Mouse (Mus musculus) hindbrain, embryonic 14.5 days (tissue): ENCODE measurements around the gene Gm10643. TPM values are rescaled to one million over a fixed set of nuclear protein-coding genes. Genes with fewer than 3 reads are reported as not detected.

ENCODE experiments used
- ATAC-seq: fragments of 200-750 bp; cut with Nextera tagmentation; 2 replicates; pipeline ENCODE4 v1.8.0; 2017; ENCODE audit warnings: moderate number of reproducible peaks, mild to moderate bottlenecking, moderate TSS enrichment, moderate library complexity; ENCODE audit not compliant: low FRiP score
- DNase-seq: peaks from one replicate; pipeline ENCODE4 v3.0.0-alpha.2; 2015; ENCODE audit warnings: low spot score
- H3K27ac ChIP-seq: fragments of 300-500 bp; sonication (generic); 2 replicates; pipeline ENCODE4 v1.5.1; 2014; ENCODE audit warnings: mild to moderate bottlenecking, moderate library complexity
- H3K27me3 ChIP-seq: fragments of 300-500 bp; sonication (generic); 2 replicates; pipeline ENCODE4 v1.6.1; 2014; ENCODE audit warnings: mild to moderate bottlenecking, low read length, mixed read lengths; ENCODE audit not compliant: control insufficient read depth, insufficient read depth
- H3K36me3 ChIP-seq: fragments of 300-500 bp; sonication (generic); replicated peaks from 2 replicates; pipeline ENCODE4 v1.6.1; 2014; ENCODE audit not compliant: control insufficient read depth, insufficient read depth
- H3K4me1 ChIP-seq: fragments of 300-500 bp; sonication (generic); replicated peaks from 2 replicates; pipeline ENCODE4 v1.6.1; 2014; ENCODE audit warnings: antibody characterized with exemption, low read length, mixed read lengths; ENCODE audit not compliant: control insufficient read depth, insufficient read depth
- H3K4me2 ChIP-seq: fragments of 300-500 bp; sonication (generic); replicated peaks from 2 replicates; pipeline ENCODE4 v1.6.1; 2014; ENCODE audit warnings: mild to moderate bottlenecking, moderate library complexity
- H3K4me3 ChIP-seq: fragments of 300-500 bp; sonication (generic); replicated peaks from 2 replicates; pipeline ENCODE4 v1.5.1; 2014; ENCODE audit warnings: mild to moderate bottlenecking, low read length
- H3K9ac ChIP-seq: fragments of 300-500 bp; sonication (generic); 2 replicates; pipeline ENCODE4 v1.6.1; 2014
- H3K9me3 ChIP-seq: fragments of 300-500 bp; sonication (generic); 2 replicates; pipeline ENCODE4 v1.6.1; 2016; ENCODE audit warnings: low read length; ENCODE audit not compliant: control insufficient read depth
- WGBS: fragments of 180-500 bp; shearing (Covaris S2); extraction: QIAGEN DNeasy Blood & Tissue Kit; methylation state at CpG from one replicate; pipeline ENCODE4 v1.1.7; 2014; 5-methylcytosine and 5-hydroxymethylcytosine counted together
- polyA plus RNA-seq: library from polyadenylated mRNA; unstranded; fragments of >200 nt; fragmentation: Nextera tagmentation; extraction: Ambion mirVana; gene quantifications from 2 replicates; pipeline ENCODE4 v1.2.1, GENCODE M21; 2014

Gene Gm10643
- polyA plus RNA-seq, 1 experiment from 2014 or later, result 2.7 TPM

DNA sequence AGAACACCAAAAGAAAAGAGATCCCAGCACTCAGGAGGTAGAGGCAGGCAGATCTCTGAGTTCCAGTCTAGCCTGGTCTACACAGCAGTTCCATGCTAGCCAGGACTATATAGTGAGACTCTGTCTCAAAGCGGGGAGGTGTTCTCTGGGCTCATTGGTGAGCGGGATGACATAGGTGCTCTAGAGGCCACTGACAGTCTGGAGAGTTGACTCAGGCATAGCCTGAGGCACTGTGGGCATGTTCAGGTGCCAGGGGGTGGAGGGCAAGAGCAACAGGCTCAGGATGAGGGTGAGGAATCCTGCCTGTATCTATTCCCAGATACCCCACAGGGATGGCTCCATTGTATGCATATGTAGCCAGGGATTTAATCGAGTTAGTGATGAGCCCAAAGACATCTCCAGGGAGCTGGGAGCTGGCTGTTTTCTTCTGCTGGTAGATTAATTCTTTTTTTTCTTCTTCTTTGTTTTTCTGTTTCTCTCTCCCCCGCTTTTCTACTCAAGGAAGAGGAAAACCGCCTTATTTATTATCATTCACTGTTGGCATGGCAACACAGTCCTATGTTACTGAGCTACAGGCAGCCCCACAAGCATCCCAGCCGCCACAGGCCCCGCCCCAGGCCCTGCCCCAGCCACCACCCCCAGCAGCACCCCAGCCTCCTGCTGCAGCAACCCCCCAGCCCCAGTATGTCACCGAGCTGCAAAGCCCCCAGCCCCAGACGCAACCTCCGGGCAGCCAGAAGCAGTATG lies 8.5 kb upstream of the Gm10643 start:
- Histone ChIP-seq H3K4me1 (peaks cover 23% of the 10 kb centered on the region), H3K4me3 (no peak overlapping the region), H3K9ac (peak overlapping the region; percentile 46), H3K27me3 (no peaks in the 10 kb centered on the region), H3K4me2 (peak overlapping the region; percentile 17; the same call in 1 of the 2 replicates), H3K36me3 (peaks cover 22% of the 10 kb centered on the region), H3K27ac (peak overlapping the region; percentile 75), H3K9me3 (no peaks in the 10 kb centered on the region)
- DNase-seq (no peak), ATAC-seq (no peak)
- WGBS, result 33% methylated on average over 10 of the region's 10 CpGs

DNA sequence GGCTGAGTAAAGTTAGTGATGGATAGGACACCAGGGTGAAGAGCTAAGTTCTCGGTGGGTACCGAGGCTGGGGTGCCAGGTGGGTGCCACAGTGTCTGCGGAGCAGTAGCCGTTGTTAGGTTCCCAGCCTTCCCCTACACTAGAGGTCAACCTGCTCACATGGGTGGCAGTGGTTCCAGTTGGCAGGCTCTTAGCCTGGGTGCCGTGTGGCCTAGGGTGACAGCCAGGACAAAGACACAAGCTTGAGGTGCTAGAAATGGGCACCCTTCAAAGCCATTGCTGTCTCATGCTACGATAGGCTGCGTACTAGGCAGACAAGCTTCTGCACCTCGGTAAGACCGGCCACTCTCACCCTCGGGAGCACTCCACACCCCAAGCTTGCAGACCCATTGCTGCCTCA lies 7.4 kb upstream of the Gm10643 start:
- ATAC-seq, result no peak
- Histone ChIP-seq H3K4me2 (no peak overlapping the region), H3K9ac (no peak overlapping the region), H3K4me3 (no peak overlapping the region), H3K36me3 (peaks cover 22% of the 10 kb centered on the region), H3K9me3 (no peaks in the 10 kb centered on the region), H3K27me3 (no peaks in the 10 kb centered on the region), H3K27ac (no peak overlapping the region), H3K4me1 (peaks cover 32% of the 10 kb centered on the region)
- 84% methylated on average over 10 of the region's 10 CpGs for WGBS
- no peak for DNase-seq

- H3K9ac ChIP-seq, result no peak overlapping the region
- H3K27me3 ChIP-seq, result no peaks in the 10 kb centered on the region
- H3K9me3 ChIP-seq, result no peaks in the 10 kb centered on the region
- WGBS, result 72% methylated on average over 3 of the region's 3 CpGs
- ATAC-seq (no peak), DNase-seq (no peak)
- H3K4me1 ChIP-seq, result peaks cover 32% of the 10 kb centered on the region
- H3K36me3 ChIP-seq, result peaks cover 20% of the 10 kb centered on the region
- H3K4me3 ChIP-seq, result no peak overlapping the region
- H3K4me2 ChIP-seq, result no peak overlapping the region
- no peak overlapping the region for H3K27ac ChIP-seq
Observed at GRCm38 (mm10) chr8:84071921-84072320, 7.0 kb upstream of the Gm10643 start.

DNA sequence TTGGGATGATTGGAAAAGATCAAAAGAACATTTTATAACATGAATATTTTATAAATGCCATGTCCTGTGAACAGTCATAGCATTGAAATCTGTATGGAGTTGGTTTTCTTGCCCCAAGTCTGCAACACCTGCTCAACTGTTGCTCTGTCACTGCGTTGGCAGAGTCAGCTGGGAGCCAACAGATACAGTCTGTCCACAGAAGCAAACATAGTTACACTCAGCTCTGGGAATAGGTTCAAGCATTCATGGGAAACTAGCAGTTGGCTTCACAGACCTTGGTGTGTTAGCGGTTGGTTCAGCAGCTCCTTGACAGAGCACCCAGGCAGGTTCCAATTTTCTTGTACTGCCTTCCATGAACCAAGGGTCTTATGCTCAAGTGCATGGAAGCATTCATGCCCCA lies 5.7 kb upstream of the Gm10643 start:
- H3K36me3 ChIP-seq, result peaks cover 16% of the 10 kb centered on the region
- H3K4me2 ChIP-seq, result no peak overlapping the region
- no peak overlapping the region for H3K4me3 ChIP-seq
- H3K4me1 ChIP-seq, result peaks cover 32% of the 10 kb centered on the region
- no peaks in the 10 kb centered on the region for H3K27me3 ChIP-seq
- WGBS, result 93% methylated on average over 2 of the region's 2 CpGs
- H3K9me3 ChIP-seq, result no peaks in the 10 kb centered on the region
- DNase-seq, result no peak
- H3K27ac ChIP-seq, result no peak overlapping the region
- H3K9ac ChIP-seq, result no peak overlapping the region
- no peak for ATAC-seq

GRCm38 (mm10) chr8:84070241-84070640 lies 5.3 kb upstream of the Gm10643 start:
- peaks cover 32% of the 10 kb centered on the region for H3K4me1 ChIP-seq
- WGBS, result 81% methylated on average over 5 of the region's 5 CpGs
- peaks cover 12% of the 10 kb centered on the region for H3K36me3 ChIP-seq
- no peak overlapping the region for H3K9ac ChIP-seq
- no peaks in the 10 kb centered on the region for H3K27me3 ChIP-seq
- ATAC-seq (no peak), DNase-seq (no peak)
- no peak overlapping the region for H3K4me3 ChIP-seq
- H3K9me3 ChIP-seq, result no peaks in the 10 kb centered on the region
- no peak overlapping the region; the same call in 1 of the 2 replicates for H3K27ac ChIP-seq
- no peak overlapping the region for H3K4me2 ChIP-seq

DNA sequence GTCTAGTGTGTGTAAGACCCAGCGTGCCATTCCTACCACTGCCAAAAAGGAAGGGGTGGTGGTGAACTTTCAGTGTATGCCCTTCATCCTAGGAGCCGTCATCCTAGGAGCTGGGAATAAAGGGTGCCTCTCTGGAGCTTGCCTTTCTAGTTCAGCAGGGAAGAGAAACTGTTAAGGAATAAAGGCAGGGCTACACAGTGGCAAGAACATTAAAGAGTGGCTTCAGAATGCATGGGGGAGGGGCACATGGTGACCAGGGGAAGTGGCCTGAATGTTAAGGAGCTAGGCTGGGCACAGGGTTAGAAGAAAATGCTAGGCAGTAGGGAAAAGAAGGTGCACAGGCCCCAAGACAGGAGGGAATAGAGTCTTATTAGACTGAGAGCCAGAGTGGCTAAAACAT lies 4.8 kb upstream of the Gm10643 start:
- ATAC-seq (no peak), DNase-seq (no peak)
- no peak overlapping the region for H3K9ac ChIP-seq
- WGBS, result 47% methylated on average over 2 of the region's 2 CpGs
- peaks cover 7% of the 10 kb centered on the region; the same call in 1 of the 2 replicates for H3K36me3 ChIP-seq
- peaks cover 32% of the 10 kb centered on the region for H3K4me1 ChIP-seq
- no peak overlapping the region for H3K4me3 ChIP-seq
- no peak overlapping the region; the same call in 1 of the 2 replicates for H3K27ac ChIP-seq
- H3K9me3 ChIP-seq, result no peaks in the 10 kb centered on the region
- H3K4me2 ChIP-seq, result no peak overlapping the region
- H3K27me3 ChIP-seq, result no peaks in the 10 kb centered on the region

DNA sequence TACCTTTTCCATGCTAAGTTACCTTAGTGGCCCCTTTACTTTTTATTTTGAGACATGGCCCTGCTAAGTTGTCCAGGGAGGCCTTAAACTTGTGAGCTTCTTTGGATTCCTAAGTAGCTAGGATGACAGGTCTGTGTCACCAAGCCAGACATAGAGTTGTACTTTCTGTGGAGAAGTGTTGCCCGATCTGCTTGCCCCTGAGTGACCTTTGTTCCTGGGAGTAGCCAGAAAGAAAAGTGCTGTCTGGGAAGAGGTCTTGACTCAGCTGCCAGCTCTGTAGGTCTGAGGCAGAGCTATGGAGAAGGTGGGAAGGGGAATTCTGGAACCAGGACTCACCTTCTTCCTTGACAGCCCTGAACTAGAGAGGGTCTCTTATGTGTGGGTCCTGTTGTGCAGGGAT lies 4.2 kb upstream of the Gm10643 start:
- Histone ChIP-seq H3K4me3 (no peak overlapping the region), H3K4me1 (peaks cover 32% of the 10 kb centered on the region), H3K27me3 (no peaks in the 10 kb centered on the region), H3K36me3 (peaks cover 1% of the 10 kb centered on the region; the same call in 1 of the 2 replicates), H3K27ac (no peak overlapping the region), H3K9ac (no peak overlapping the region), H3K4me2 (no peak overlapping the region), H3K9me3 (no peaks in the 10 kb centered on the region)
- ATAC-seq (no peak), DNase-seq (no peak)
- 40% methylated on average over 1 of the region's 1 CpGs for WGBS

- peaks cover 26% of the 10 kb centered on the region for H3K4me1 ChIP-seq
- no peak for ATAC-seq
- no peak overlapping the region for H3K4me3 ChIP-seq
- no peaks in the 10 kb centered on the region for H3K36me3 ChIP-seq
- no peak for DNase-seq
- H3K4me2 ChIP-seq, result no peak overlapping the region; the same call in 1 of the 2 replicates
- no peaks in the 10 kb centered on the region for H3K9me3 ChIP-seq
- no peaks in the 10 kb centered on the region for H3K27me3 ChIP-seq
- H3K9ac ChIP-seq, result no peak overlapping the region
- H3K27ac ChIP-seq, result no peak overlapping the region
- WGBS, result 71% methylated on average over 12 of the region's 12 CpGs
Observed at GRCm38 (mm10) chr8:84068316-84069035, 3.5 kb upstream of the Gm10643 start.

DNA sequence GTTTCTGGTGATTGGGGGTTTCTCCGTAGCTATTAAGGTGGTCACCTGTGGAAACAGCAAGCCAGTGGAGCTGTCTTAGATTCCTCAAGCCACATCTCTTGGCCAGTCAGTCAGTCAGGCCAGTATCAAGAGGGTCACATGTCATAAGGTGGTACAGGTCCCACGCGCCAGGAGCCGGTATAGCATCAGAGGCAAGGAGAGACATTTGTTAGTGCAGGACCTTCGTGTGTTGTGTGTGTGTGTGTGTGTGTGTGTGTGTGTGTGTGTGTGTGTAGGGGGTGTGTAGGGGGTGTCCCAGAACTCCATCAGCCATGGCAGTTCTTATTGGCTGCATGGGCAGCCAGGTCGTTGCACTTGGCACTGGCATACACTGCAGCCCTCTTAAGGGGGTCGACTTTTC lies 3.0 kb upstream of the Gm10643 start:
- peak overlapping the region; percentile 92 for H3K4me3 ChIP-seq
- DNase-seq (no peak), ATAC-seq (no peak)
- no peak overlapping the region for H3K9ac ChIP-seq
- no peaks in the 10 kb centered on the region for H3K27me3 ChIP-seq
- H3K4me2 ChIP-seq, result peak overlapping the region; percentile 41
- H3K9me3 ChIP-seq, result no peaks in the 10 kb centered on the region
- H3K27ac ChIP-seq, result no peak overlapping the region
- WGBS, result 89% methylated on average over 7 of the region's 7 CpGs
- no peaks in the 10 kb centered on the region for H3K36me3 ChIP-seq
- H3K4me1 ChIP-seq, result peaks cover 20% of the 10 kb centered on the region
